Comparison of ENCODE assay signal across 9 mouse cellular contexts in the genomic region with DNA sequence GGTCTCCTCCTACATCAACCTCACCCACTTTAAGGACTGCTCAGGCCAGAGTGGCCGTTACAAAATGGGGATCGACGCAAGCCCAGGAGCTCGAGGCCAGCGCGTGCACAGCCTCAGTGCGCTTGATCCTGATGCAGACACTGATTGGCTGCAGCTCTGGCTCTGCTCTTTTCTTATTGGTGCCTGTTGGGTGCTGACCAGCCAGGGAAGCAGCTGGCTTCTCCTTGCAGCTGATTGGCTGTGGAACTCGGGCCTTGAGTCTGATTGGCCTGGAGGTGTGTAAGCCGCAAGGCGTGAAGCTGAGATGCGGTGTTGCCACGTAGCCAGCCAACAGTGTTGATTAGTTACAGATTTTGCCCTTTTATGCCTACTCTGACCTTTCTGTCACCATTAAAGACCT. TPM values are rescaled to one million over a fixed set of nuclear protein-coding genes. Genes with fewer than 3 reads are reported as not detected.
DNase-seq lines count a peak whose midpoint lies in the region; ATAC-seq and TF ChIP-seq lines count a peak whose summit lies in the region.
"Had no signal": no experiment of that assay in that cellular context is flagged by ENCODE, and none has a peak within 500 bp of the region (broad histone marks: within the 10 kb centered on the region; RNA-seq: fewer than 3 reads in every experiment).

A gene (minus strand): TSS at position 124 of the 400 bp plus-strand sequence.

- ATAC-seq in embryonic facial prominence, embryonic 15.5 days (ENCODE audit: insufficient number of reproducible peaks, low FRiP score, low TSS enrichment, low read depth) = no peak
- no peak for ATAC-seq in inflammation-experienced regulatory T-cells, adult 6 months
- no peak for ATAC-seq in neural tube, embryonic 14.5 days (ENCODE audit: low read depth)
- no peak for ATAC-seq in cerebellum, adult (ENCODE audit: insufficient number of reproducible peaks, low FRiP score, low TSS enrichment)

- peak within 1 kb of the TSS; percentile 38 for H3K4me3 ChIP-seq in layer of hippocampus, adult 2 months
- no peak within 1 kb of the TSS for H3K4me3 ChIP-seq in embryonic facial prominence, embryonic 15.5 days (replicated peaks)
- no peak within 1 kb of the TSS for H3K4me3 ChIP-seq in neural tube, embryonic 14.5 days (ENCODE audit: low read depth, low read length)
- H3K4me3 ChIP-seq in limb, embryonic 10.5 days = no peak within 1 kb of the TSS

- no peaks in the 10 kb centered on the region for H3K9me3 ChIP-seq in embryonic facial prominence, embryonic 15.5 days (replicated peaks)
- no peaks in the 10 kb centered on the region for H3K9me3 ChIP-seq in neural tube, embryonic 14.5 days (ENCODE audit: control insufficient read depth, low read length)
- H3K9me3 ChIP-seq in limb, embryonic 10.5 days (replicated peaks) = no peaks in the 10 kb centered on the region

- WGBS in embryonic facial prominence, embryonic 15.5 days = 90% methylated on average over 12 of the region's 12 CpGs
- WGBS in neural tube, embryonic 14.5 days = 94% methylated on average over 12 of the region's 12 CpGs
- 90% methylated on average over 12 of the region's 12 CpGs for WGBS in limb, embryonic 10.5 days

- H3K36me3 ChIP-seq in embryonic facial prominence, embryonic 15.5 days = no peaks in the 10 kb centered on the region
- no peaks in the 10 kb centered on the region for H3K36me3 ChIP-seq in neural tube, embryonic 14.5 days (ENCODE audit: control insufficient read depth, insufficient read depth, low read length)
- no peaks in the 10 kb centered on the region for H3K36me3 ChIP-seq in limb, embryonic 10.5 days

- no peak for DNase-seq in layer of hippocampus, adult 2 months (ENCODE audit: low spot score in 2 of 2)
- DNase-seq in layer of hippocampus, adult 8-10 months (ENCODE audit: low spot score in 2 of 2) = no peak
- DNase-seq in left cerebral cortex, adult 9 months (ENCODE audit: low spot score in 2 of 2) = no peak
- DNase-seq in limb, embryonic 10.5 days (ENCODE audit: low spot score) = no peak
- DNase-seq: cerebellum, adult 11-12 months had no signal

- no peak within 1 kb of the TSS for H3K4me2 ChIP-seq in embryonic facial prominence, embryonic 15.5 days (replicated peaks)
- H3K4me2 ChIP-seq in neural tube, embryonic 14.5 days (ENCODE audit: low read depth, low read length) = peak within 1 kb of the TSS; percentile 37; the same call in 1 of the 2 replicates

- peaks cover 3% of the 10 kb centered on the region; the same call in 1 of the 2 replicates for H3K4me1 ChIP-seq in embryonic facial prominence, embryonic 15.5 days
- H3K4me1 ChIP-seq in neural tube, embryonic 14.5 days (ENCODE audit: control insufficient read depth, insufficient read depth, low read length) = 0 out of 2 replicates have a peak, but pooled peaks cover 3% of the 10 kb centered on the region
- peaks cover 5% of the 10 kb centered on the region; the same call in 1 of the 2 replicates for H3K4me1 ChIP-seq in limb, embryonic 10.5 days

- H3K27ac ChIP-seq in layer of hippocampus, adult 2 months = no peak within 1 kb of the TSS
- H3K27ac ChIP-seq in embryonic facial prominence, embryonic 15.5 days (replicated peaks) = peak within 1 kb of the TSS; percentile 55
- no peak within 1 kb of the TSS for H3K27ac ChIP-seq in neural tube, embryonic 14.5 days (ENCODE audit: low read depth, low read length)
- no peak within 1 kb of the TSS for H3K27ac ChIP-seq in limb, embryonic 10.5 days

- no peak within 1 kb of the TSS for H3K9ac ChIP-seq in embryonic facial prominence, embryonic 15.5 days
- H3K9ac ChIP-seq in neural tube, embryonic 14.5 days (replicated peaks; ENCODE audit: low read depth, low read length) = 0 out of 2 replicates have a peak within 1 kb of the TSS, but pooled peaks have one; percentile 28

- TF ChIP-seq CTCF in layer of hippocampus, adult 2 months (conservative IDR thresholded peaks at IDR 0.05) = no peak

- H3K27me3 ChIP-seq in embryonic facial prominence, embryonic 15.5 days = no peaks in the 10 kb centered on the region
- H3K27me3 ChIP-seq in neural tube, embryonic 14.5 days (ENCODE audit: control insufficient read depth, insufficient read depth, low read length) = no peaks in the 10 kb centered on the region
- H3K27me3 ChIP-seq in limb, embryonic 10.5 days (ENCODE audit: low read depth, poor library complexity, severe bottlenecking) = no peaks in the 10 kb centered on the region

RNA-seq across cellular contexts. Expression of the gene that starts here (rescaled TPM):
- not detected for total RNA-seq in layer of hippocampus, adult 2 months (2021)
- total RNA-seq in layer of hippocampus, adult 8-10 months (2022) = not detected
- polyA plus RNA-seq in embryonic facial prominence, embryonic 15.5 days (2015; fragmentation: Nextera tagmentation; extraction: Ambion mirVana) = 1.5 and 1.8 TPM in 2 replicates
- polyA plus RNA-seq in inflammation-experienced regulatory T-cells, adult 6 months (2017; shearing (Covaris generic)) = 10 to 100 TPM; 11.7 to 28.7 (median 11.9) TPM
- 0.30 and 0.35 TPM in 2 replicates for polyA plus RNA-seq in neural tube, embryonic 14.5 days (2014; fragmentation: Nextera tagmentation; extraction: Ambion mirVana)
- 0.15 and 0.45 TPM in 2 replicates for polyA plus RNA-seq in limb, embryonic 10.5 days (2016; fragmentation: Nextera tagmentation; extraction: Ambion mirVana)
